Comparison of ENCODE assay signal across 21 mouse cellular contexts in the genomic region with DNA sequence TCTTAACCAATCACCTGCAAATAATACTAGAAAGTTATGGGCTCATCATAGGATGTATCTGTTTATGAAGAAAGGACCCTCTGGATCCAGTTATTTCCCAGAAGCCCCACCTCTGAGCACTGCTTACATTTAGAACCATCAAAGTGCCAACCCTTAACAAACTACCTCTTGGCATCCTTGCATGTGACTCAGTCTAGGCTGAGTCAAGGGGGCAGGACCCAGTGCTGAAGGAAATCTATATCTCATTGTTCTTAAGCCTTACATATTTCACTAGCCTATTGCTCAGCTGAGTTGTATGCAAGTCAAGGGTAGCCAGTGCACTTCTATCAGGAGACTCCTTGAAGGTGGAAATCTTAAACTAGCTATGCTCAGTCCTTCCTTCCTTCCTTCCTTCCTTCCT.
A peak's percentile ranks its signal among the peaks of the same experiment; 100 is the strongest.
DNase-seq lines count a peak whose midpoint lies in the region; TF ChIP-seq lines count a peak whose summit lies in the region.
"Had no signal": no experiment of that assay in that cellular context is flagged by ENCODE, and none has a peak within 500 bp of the region (broad histone marks: within the 10 kb centered on the region; RNA-seq: fewer than 3 reads in every experiment).

No protein-coding gene starts in this region.

- DNase-seq in adrenal gland, adult 2 months: peak; percentile 74
- DNase-seq in adrenal gland, postnatal 10 days: no peak
- DNase-seq in heart, adult 11 months: peak; percentile 27
- no peak for DNase-seq in heart, adult 18-20 months
- peak; percentile 81 for DNase-seq in 3T3-L1 (ENCODE audit: low read depth, low spot score)
- DNase-seq in limb, embryonic 10.5 days (ENCODE audit: low spot score): peak; percentile 4
- no peak for DNase-seq in ovary, postnatal 14 days (ENCODE audit: low spot score)
- no peak for DNase-seq in heart, adult 2 months
- DNase-seq: cerebellum, adult 18-20 months; cerebellum, adult 9-10 months; cerebellum, postnatal 14 days; forebrain, postnatal 0 days; gastrocnemius, adult 2 months; gastrocnemius, postnatal 14 days; kidney, adult 18-20 months had no signal

- TF ChIP-seq CTCF in heart, adult 2 months (IDR thresholded peaks at IDR 0.05): no peak

- no peak for TF ChIP-seq EP300 in heart, adult 2 months (IDR thresholded peaks at IDR 0.05; ENCODE audit: insufficient read depth, low read depth, low read length)

- H3K27ac ChIP-seq in limb, embryonic 10.5 days: no peak overlapping the region
- H3K27ac ChIP-seq in heart, adult 2 months: no peak overlapping the region
- H3K27ac ChIP-seq: embryonic facial prominence, embryonic 12.5 days; embryonic facial prominence, embryonic 15.5 days; gastrocnemius, adult 2 months; hindbrain, embryonic 14.5 days; hindbrain, postnatal 0 days had no signal

- no peak overlapping the region for H3K4me3 ChIP-seq in limb, embryonic 10.5 days
- no peak overlapping the region for H3K4me3 ChIP-seq in heart, adult 2 months
- H3K4me3 ChIP-seq: embryonic facial prominence, embryonic 12.5 days; embryonic facial prominence, embryonic 15.5 days; gastrocnemius, adult 2 months had no signal

- intact Hi-C loops in heart, adult 2 months (cut with DNase I): no loop called here

- no peak for TF ChIP-seq POLR2A in heart, adult 2 months (IDR thresholded peaks at IDR 0.05; ENCODE audit: insufficient read depth, low read depth, low read length)

- H3K9ac ChIP-seq in heart, adult 2 months (ENCODE audit: low read depth, low read length): no peak overlapping the region
- H3K9ac ChIP-seq: embryonic facial prominence, embryonic 12.5 days; embryonic facial prominence, embryonic 15.5 days; forebrain, postnatal 0 days; hindbrain, embryonic 14.5 days had no signal

- H3K36me3 ChIP-seq in limb, embryonic 10.5 days: no peaks in the 10 kb centered on the region
- H3K36me3 ChIP-seq in heart, adult 2 months (ENCODE audit: control insufficient read depth, insufficient read depth, low read length): no peaks in the 10 kb centered on the region
- H3K36me3 ChIP-seq: embryonic facial prominence, embryonic 12.5 days; embryonic facial prominence, embryonic 15.5 days; G1E had no signal

- H3K27me3 ChIP-seq in limb, embryonic 10.5 days (ENCODE audit: low read depth, poor library complexity, severe bottlenecking): no peaks in the 10 kb centered on the region
- H3K27me3 ChIP-seq in heart, adult 2 months (ENCODE audit: control insufficient read depth, insufficient read depth, low read length): no peaks in the 10 kb centered on the region
- H3K27me3 ChIP-seq: CH12.LX; embryonic facial prominence, embryonic 12.5 days; embryonic facial prominence, embryonic 15.5 days had no signal

- H3K9me3 ChIP-seq in limb, embryonic 10.5 days (replicated peaks): no peaks in the 10 kb centered on the region
- H3K9me3 ChIP-seq: embryonic facial prominence, embryonic 12.5 days; embryonic facial prominence, embryonic 15.5 days; G1E had no signal

- 0 out of 2 replicates have a peak, but pooled peaks cover 3% of the 10 kb centered on the region for H3K4me1 ChIP-seq in limb, embryonic 10.5 days
- H3K4me1 ChIP-seq in heart, adult 2 months (ENCODE audit: control insufficient read depth, insufficient read depth, low read length): 0 out of 2 replicates have a peak, but pooled peaks cover 1% of the 10 kb centered on the region
- H3K4me1 ChIP-seq: embryonic facial prominence, embryonic 15.5 days had no signal

- no peaks in the 10 kb centered on the region for H3K79me2 ChIP-seq in heart, adult 2 months (replicated peaks; ENCODE audit: control insufficient read depth, insufficient read depth, low read length)

Comparison
In these comparisons a context has a peak if more than half of its experiments do, and no peak if none do; other contexts are left out.
1. DNase-seq: peak in adrenal gland, adult 2 months (single experiment), heart, adult 11 months (single experiment), 3T3-L1 (single experiment) and limb, embryonic 10.5 days (single experiment); none in adrenal gland, postnatal 10 days (single experiment), heart, adult 18-20 months (0 of 2), ovary, postnatal 14 days (single experiment) and heart, adult 2 months (0 of 2).